Mouse (Mus musculus): ENCODE data around the gene Mcfd2. TPM values are rescaled to one million over a fixed set of nuclear protein-coding genes. Genes with fewer than 3 reads are reported as not detected.

Mcfd2 gene
- polyA plus RNA-seq, 1 experiment from 2014 or later = 231 TPM

- no peaks in the 10 kb centered on the region for H3K27me3 ChIP-seq (replicated peaks; ENCODE audit: control insufficient read depth, insufficient read depth, low read length)
- peaks cover 3% of the 10 kb centered on the region for H3K4me1 ChIP-seq (replicated peaks; ENCODE audit: control insufficient read depth, insufficient read depth, low read length)
- H3K27ac ChIP-seq (ENCODE audit: low read depth, low read length) = no peak overlapping the region
- H3K4me3 ChIP-seq (ENCODE audit: low read depth, low read length) = no peak overlapping the region
- WGBS = 67% methylated on average over 6 of the region's 6 CpGs
- no peaks in the 10 kb centered on the region for H3K9me3 ChIP-seq (ENCODE audit: control insufficient read depth)
- no peak overlapping the region for H3K9ac ChIP-seq (ENCODE audit: low read depth, low read length)
- no peaks in the 10 kb centered on the region for H3K36me3 ChIP-seq (ENCODE audit: control insufficient read depth, insufficient read depth)
- no peak overlapping the region for H3K4me2 ChIP-seq (replicated peaks; ENCODE audit: low read depth)
- no peak for TF ChIP-seq CTCF (IDR thresholded peaks at IDR 0.05; ENCODE audit: low read depth)
- ATAC-seq = no peak
Measured at GRCm38 (mm10) chr17:87269454-87269853, 3.7 kb upstream of the Mcfd2 start.

DNA sequence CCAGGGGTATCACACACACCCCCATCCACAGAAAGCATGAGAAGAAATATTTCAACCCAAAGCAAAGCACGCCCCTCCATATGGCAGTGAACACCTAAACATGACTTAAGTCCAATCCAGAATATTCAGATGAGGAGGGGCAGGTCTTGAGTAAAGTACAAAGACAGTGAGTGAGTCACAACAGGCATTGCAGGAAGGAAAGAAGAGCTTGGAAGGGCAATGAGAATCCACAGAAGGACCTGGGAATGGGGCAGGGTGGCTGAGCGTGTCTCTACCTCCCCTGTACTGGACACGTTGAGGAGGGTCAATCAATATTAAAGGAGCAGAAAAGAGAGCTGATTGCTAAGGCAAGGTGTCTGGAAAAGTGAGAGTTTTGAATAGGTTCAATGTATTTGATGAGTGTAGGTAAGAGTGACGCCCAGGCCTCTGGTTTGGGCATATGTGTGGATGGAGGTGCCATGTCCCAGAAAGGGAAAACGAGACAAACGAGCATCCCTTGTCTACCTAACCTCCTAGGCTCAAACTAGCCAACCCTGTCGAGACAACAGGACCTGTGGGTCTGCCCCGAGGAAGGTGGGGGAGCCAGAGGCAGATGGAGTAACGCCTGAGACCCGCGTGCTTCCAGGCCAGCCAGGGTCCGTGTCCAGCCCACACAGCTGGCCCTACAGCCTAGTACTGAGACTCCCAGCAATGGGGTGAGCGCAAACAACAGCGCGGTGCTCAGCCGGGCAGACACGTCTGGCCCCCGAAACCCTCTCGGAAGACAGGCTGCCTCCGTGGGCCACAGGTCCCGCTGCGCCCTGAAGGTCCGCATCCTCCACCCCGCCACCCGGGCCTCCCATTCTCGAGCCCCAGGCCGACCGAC is 576 bp downstream of the Mcfd2 start:
- TF ChIP-seq CTCF (IDR thresholded peaks at IDR 0.05; ENCODE audit: low read depth) = no peak
- Histone ChIP-seq H3K9ac (ENCODE audit: low read depth, low read length) (peak overlapping the region; percentile 87), H3K36me3 (ENCODE audit: control insufficient read depth, insufficient read depth) (peaks cover 7% of the 10 kb centered on the region; the same call in 1 of the 2 replicates), H3K9me3 (ENCODE audit: control insufficient read depth) (no peaks in the 10 kb centered on the region), H3K27me3 (replicated peaks; ENCODE audit: control insufficient read depth, insufficient read depth, low read length) (no peaks in the 10 kb centered on the region), H3K27ac (ENCODE audit: low read depth, low read length) (peak overlapping the region; percentile 96), H3K4me3 (ENCODE audit: low read depth, low read length) (peak overlapping the region; percentile 89), H3K4me1 (replicated peaks; ENCODE audit: control insufficient read depth, insufficient read depth, low read length) (peaks cover 11% of the 10 kb centered on the region), H3K4me2 (replicated peaks; ENCODE audit: low read depth) (peak overlapping the region; percentile 91)
- 3% methylated on average over 28 of the region's 28 CpGs for WGBS
- ATAC-seq = peak; percentile 31

GRCm38 (mm10) chr17:87264054-87264830 is 1.5 kb downstream of the Mcfd2 start:
- 0 out of 2 replicates have a peak, but pooled peaks have one; percentile 15 for ATAC-seq
- no peaks in the 10 kb centered on the region for H3K27me3 ChIP-seq (replicated peaks; ENCODE audit: control insufficient read depth, insufficient read depth, low read length)
- H3K4me2 ChIP-seq (replicated peaks; ENCODE audit: low read depth) = peak overlapping the region; percentile 91
- H3K36me3 ChIP-seq (ENCODE audit: control insufficient read depth, insufficient read depth) = peaks cover 16% of the 10 kb centered on the region
- TF ChIP-seq CTCF (IDR thresholded peaks at IDR 0.05; ENCODE audit: low read depth) = no peak
- peak overlapping the region; percentile 87; the same call in 1 of the 2 replicates for H3K9ac ChIP-seq (ENCODE audit: low read depth, low read length)
- peak overlapping the region; percentile 96 for H3K27ac ChIP-seq (ENCODE audit: low read depth, low read length)
- H3K4me1 ChIP-seq (replicated peaks; ENCODE audit: control insufficient read depth, insufficient read depth, low read length) = peaks cover 11% of the 10 kb centered on the region
- WGBS = 59% methylated on average over 11 of the region's 11 CpGs
- peak overlapping the region; percentile 89; the same call in 1 of the 2 replicates for H3K4me3 ChIP-seq (ENCODE audit: low read depth, low read length)
- no peaks in the 10 kb centered on the region for H3K9me3 ChIP-seq (ENCODE audit: control insufficient read depth)

- peaks cover 22% of the 10 kb centered on the region for H3K36me3 ChIP-seq (ENCODE audit: control insufficient read depth, insufficient read depth)
- 0 out of 2 replicates have a peak overlapping the region, but pooled peaks have one; percentile 87 for H3K9ac ChIP-seq (ENCODE audit: low read depth, low read length)
- H3K27ac ChIP-seq (ENCODE audit: low read depth, low read length) = peak overlapping the region; percentile 96
- ATAC-seq = peak; percentile 42
- no peaks in the 10 kb centered on the region for H3K9me3 ChIP-seq (ENCODE audit: control insufficient read depth)
- TF ChIP-seq CTCF (IDR thresholded peaks at IDR 0.05; ENCODE audit: low read depth) = no peak
- H3K27me3 ChIP-seq (replicated peaks; ENCODE audit: control insufficient read depth, insufficient read depth, low read length) = no peaks in the 10 kb centered on the region
- peaks cover 11% of the 10 kb centered on the region for H3K4me1 ChIP-seq (replicated peaks; ENCODE audit: control insufficient read depth, insufficient read depth, low read length)
- WGBS = 42% methylated on average over 6 of the region's 6 CpGs
- no peak overlapping the region for H3K4me3 ChIP-seq (ENCODE audit: low read depth, low read length)
- peak overlapping the region; percentile 91 for H3K4me2 ChIP-seq (replicated peaks; ENCODE audit: low read depth)
Measured at GRCm38 (mm10) chr17:87263401-87263800, 2.3 kb downstream of the Mcfd2 start.

DNA sequence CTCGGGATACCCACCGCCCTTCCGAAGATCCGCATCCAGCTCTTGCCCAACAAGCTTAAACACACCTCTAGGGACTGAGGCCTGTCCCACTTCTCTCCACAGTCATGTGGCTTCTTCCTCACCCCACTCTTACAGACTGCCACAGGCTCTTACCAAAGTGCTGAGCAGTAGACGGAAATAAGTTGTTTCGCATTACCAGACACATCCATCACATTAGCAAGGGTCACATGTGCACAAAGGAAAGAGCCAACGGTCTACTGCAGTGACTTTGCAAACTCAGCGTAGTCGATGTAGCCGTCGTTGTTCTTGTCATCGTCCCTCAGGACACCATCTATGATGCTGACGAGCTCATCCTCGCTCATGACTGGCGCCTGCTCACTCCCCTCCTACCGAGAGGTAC is 10.1 kb downstream of the Mcfd2 start:
- Histone ChIP-seq H3K4me3 (ENCODE audit: low read depth, low read length) (no peak overlapping the region), H3K4me1 (replicated peaks; ENCODE audit: control insufficient read depth, insufficient read depth, low read length) (no peaks in the 10 kb centered on the region), H3K4me2 (replicated peaks; ENCODE audit: low read depth) (no peak overlapping the region), H3K36me3 (ENCODE audit: control insufficient read depth, insufficient read depth) (peaks cover 66% of the 10 kb centered on the region), H3K9me3 (ENCODE audit: control insufficient read depth) (no peaks in the 10 kb centered on the region), H3K27me3 (replicated peaks; ENCODE audit: control insufficient read depth, insufficient read depth, low read length) (no peaks in the 10 kb centered on the region), H3K27ac (ENCODE audit: low read depth, low read length) (no peak overlapping the region), H3K9ac (ENCODE audit: low read depth, low read length) (no peak overlapping the region)
- WGBS = 87% methylated on average over 16 of the region's 16 CpGs
- ATAC-seq = no peak
- TF ChIP-seq CTCF (IDR thresholded peaks at IDR 0.05; ENCODE audit: low read depth) = no peak

DNA sequence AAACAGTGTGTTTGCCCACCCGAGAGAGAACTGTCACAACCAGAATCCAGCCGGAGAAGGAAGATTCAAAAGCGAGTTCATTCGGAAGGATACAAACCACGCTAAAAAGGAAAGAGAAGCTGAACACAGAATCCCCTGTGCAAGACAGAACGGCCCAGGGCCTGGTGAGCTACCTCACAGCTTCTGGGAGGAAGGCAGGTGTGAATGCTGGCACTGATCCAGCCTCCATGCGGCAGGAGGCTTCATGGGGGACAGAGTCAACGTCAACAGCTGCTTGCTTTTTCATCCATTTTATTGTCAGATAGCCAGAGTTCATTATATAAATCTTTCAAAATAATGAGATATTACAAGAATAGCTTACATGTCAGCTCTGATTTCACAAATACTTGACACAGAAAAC is 11.4 kb downstream of the Mcfd2 start:
- Histone ChIP-seq H3K36me3 (ENCODE audit: control insufficient read depth, insufficient read depth) (peaks cover 53% of the 10 kb centered on the region), H3K27me3 (replicated peaks; ENCODE audit: control insufficient read depth, insufficient read depth, low read length) (no peaks in the 10 kb centered on the region), H3K4me2 (replicated peaks; ENCODE audit: low read depth) (no peak overlapping the region), H3K9ac (ENCODE audit: low read depth, low read length) (no peak overlapping the region), H3K4me3 (ENCODE audit: low read depth, low read length) (no peak overlapping the region), H3K4me1 (replicated peaks; ENCODE audit: control insufficient read depth, insufficient read depth, low read length) (no peaks in the 10 kb centered on the region), H3K27ac (ENCODE audit: low read depth, low read length) (no peak overlapping the region), H3K9me3 (ENCODE audit: control insufficient read depth) (no peaks in the 10 kb centered on the region)
- ATAC-seq = no peak
- TF ChIP-seq CTCF (IDR thresholded peaks at IDR 0.05; ENCODE audit: low read depth) = no peak
- 64% methylated on average over 8 of the region's 8 CpGs for WGBS
